Mouse (Mus musculus) C2C12 (cell line): ENCODE measurements around the gene Foxl1. TPM values are rescaled to one million over a fixed set of nuclear protein-coding genes. Genes with fewer than 3 reads are reported as not detected.

Source experiments
- H3K27me3 ChIP-seq: one replicate; pipeline ENCODE4 v1.6.1; 2011; ENCODE audit not compliant: control insufficient read depth, insufficient read depth, insufficient read length
- H3K36me3 ChIP-seq: one replicate; pipeline ENCODE4 v1.6.1; 2011; ENCODE audit not compliant: control insufficient read depth, insufficient read depth
- H3K4me3 ChIP-seq: one replicate; pipeline ENCODE4 v1.5.1; 2011; ENCODE audit warnings: mild to moderate bottlenecking, control low read depth; ENCODE audit not compliant: poor library complexity, insufficient read depth, severe bottlenecking
- H3K79me2 ChIP-seq: one replicate; pipeline ENCODE4 v1.6.1; 2011; ENCODE audit not compliant: control insufficient read depth, insufficient read depth
- H3K79me3 ChIP-seq: one replicate; pipeline ENCODE4 v1.6.1; 2011; ENCODE audit warnings: low read depth, control low read depth
- H3ac ChIP-seq: one replicate; pipeline ENCODE3; 2011; ENCODE audit warnings: low read depth; ENCODE audit not compliant: control insufficient read depth, insufficient read length
- CEBPB ChIP-seq: IDR thresholded peaks from one replicate; pipeline ENCODE4 v1.6.1; 2011; ENCODE audit warnings: low read depth, mild to moderate bottlenecking, control low read depth, moderate library complexity
- CTCF ChIP-seq: IDR thresholded peaks from one replicate; pipeline ENCODE4 v1.5.1; 2011; ENCODE audit not compliant: control insufficient read depth, insufficient read depth, insufficient read length
- FOSL1 ChIP-seq: IDR thresholded peaks from one replicate; pipeline ENCODE4 v1.8.0; 2011; ENCODE audit warnings: mild to moderate bottlenecking, low read length; ENCODE audit not compliant: poor library complexity, insufficient read depth, severe bottlenecking
- MAX ChIP-seq: IDR thresholded peaks from one replicate; pipeline ENCODE4 v1.6.1; 2011; ENCODE audit warnings: mild to moderate bottlenecking, control low read depth
- MYOD1 ChIP-seq: IDR thresholded peaks from one replicate; pipeline ENCODE4 v1.6.1; 2011; ENCODE audit warnings: low read depth; ENCODE audit not compliant: control insufficient read depth, insufficient read length
- MYOG ChIP-seq: IDR thresholded peaks from one replicate; pipeline ENCODE4 v1.6.1; 2011; ENCODE audit not compliant: control insufficient read depth, insufficient read length; ENCODE audit errors: extremely low read depth
- USF1 ChIP-seq: IDR thresholded peaks from one replicate; pipeline ENCODE4 v1.6.1; 2011; ENCODE audit warnings: low read depth, mild to moderate bottlenecking, control low read depth, moderate library complexity
- microRNA-seq: library from miRNA; unstranded; fragments of <30 nt; microRNA quantifications from one replicate; pipeline ENCODE4, GENCODE M21; 2019; ENCODE audit warnings: borderline microRNAs expressed
- polyA plus RNA-seq: library from polyadenylated mRNA; unstranded; fragments of >200 nt; fragmentation: generic; extraction: Trizol; gene quantifications from one replicate; pipeline ENCODE4 v1.2.1, GENCODE M21; 2012; ENCODE audit warnings: missing spikeins

The Foxl1 gene
- polyA plus RNA-seq, 1 experiment, result 6.1 TPM

GRCm38 (mm10) chr8:121174178-121174577, 46.4 kb downstream of the Foxl1 start:
- no peak overlapping the region for H3K4me3 ChIP-seq
- TF ChIP-seq CTCF, result no peak
- TF ChIP-seq MYOG, result no peak
- no peak for TF ChIP-seq USF1
- TF ChIP-seq MAX, result no peak
- no peak for TF ChIP-seq FOSL1
- no peak for TF ChIP-seq MYOD1
- no peak for TF ChIP-seq CEBPB

GRCm38 (mm10) chr8:121174721-121175539, 47.2 kb downstream of the Foxl1 start:
- H3K4me3 ChIP-seq, result no peak overlapping the region

More at GRCm38 (mm10) chr8:121174178-121174577, 46.4 kb downstream of the Foxl1 start:
- Histone ChIP-seq H3K36me3 (no peaks in the 10 kb centered on the region), H3ac (no peak overlapping the region), H3K79me3 (no peaks in the 10 kb centered on the region), H3K27me3 (no peaks in the 10 kb centered on the region), H3K79me2 (no peaks in the 10 kb centered on the region)

GRCm38 (mm10) chr8:121175540-121176090, 47.9 kb downstream of the Foxl1 start:
- Histone ChIP-seq H3K36me3 (no peaks in the 10 kb centered on the region), H3K79me3 (no peaks in the 10 kb centered on the region), H3ac (no peak overlapping the region), H3K27me3 (no peaks in the 10 kb centered on the region), H3K79me2 (no peaks in the 10 kb centered on the region), H3K4me3 (no peak overlapping the region)
- TF ChIP-seq MYOD1 (no peak), CTCF (no peak), USF1 (no peak), FOSL1 (no peak), MAX (no peak)

More at GRCm38 (mm10) chr8:121174721-121175539, 47.2 kb downstream of the Foxl1 start:
- Histone ChIP-seq H3K36me3 (no peaks in the 10 kb centered on the region), H3ac (no peak overlapping the region), H3K79me3 (no peaks in the 10 kb centered on the region), H3K27me3 (no peaks in the 10 kb centered on the region), H3K79me2 (no peaks in the 10 kb centered on the region)
- TF ChIP-seq MAX (no peak), FOSL1 (no peak), CEBPB (no peak), CTCF (no peak), MYOD1 (no peak), USF1 (no peak), MYOG (no peak)

GRCm38 (mm10) chr8:121176291-121176690, 48.6 kb downstream of the Foxl1 start:
- Histone ChIP-seq H3K4me3 (no peak overlapping the region), H3K27me3 (no peaks in the 10 kb centered on the region), H3K36me3 (no peaks in the 10 kb centered on the region), H3K79me3 (no peaks in the 10 kb centered on the region), H3K79me2 (no peaks in the 10 kb centered on the region), H3ac (no peak overlapping the region)
- no peak for TF ChIP-seq MAX
- TF ChIP-seq MYOG, result no peak
- no peak for TF ChIP-seq CEBPB
- no peak for TF ChIP-seq CTCF
- TF ChIP-seq USF1, result no peak
- no peak for TF ChIP-seq FOSL1
- TF ChIP-seq MYOD1, result no peak

Small RNAs within 50 kb of the gene (microRNA-seq; reads per million reads assigned to microRNA genes)
- not detected for gene Gm27530

Other genes starting within 250 kb of the Foxl1 start
- 0.04 TPM for gene Foxf1, start 43.6 kb upstream of the Foxl1 start, polyA plus RNA-seq
- 22.7 TPM for gene Mthfsd, start 19.5 kb upstream of the Foxl1 start, polyA plus RNA-seq
- 22.9 TPM for gene Foxc2, start 11.8 kb upstream of the Foxl1 start, polyA plus RNA-seq